Mouse (Mus musculus) hindbrain, embryonic 12.5 days (tissue): ENCODE data around the gene Tatdn2. TPM values are rescaled to one million over a fixed set of nuclear protein-coding genes. Genes with fewer than 3 reads are reported as not detected.

Experiments
- ATAC-seq: fragments of 200-750 bp; cut with Nextera tagmentation; 2 replicates; pipeline ENCODE4 v1.8.0; 2017; ENCODE audit warnings: moderate TSS enrichment; ENCODE audit not compliant: low FRiP score
- H3K27ac ChIP-seq: fragments of 300-500 bp; sonication (generic); 2 replicates; pipeline ENCODE4 v1.5.1; 2016; ENCODE audit warnings: mild to moderate bottlenecking
- H3K27me3 ChIP-seq: fragments of 300-500 bp; sonication (generic); 2 replicates; pipeline ENCODE4 v1.6.1; 2016; ENCODE audit warnings: mild to moderate bottlenecking
- H3K36me3 ChIP-seq: fragments of 300-500 bp; sonication (generic); 2 replicates; pipeline ENCODE4 v1.6.1; 2016; ENCODE audit warnings: mild to moderate bottlenecking
- H3K4me1 ChIP-seq: fragments of 300-500 bp; sonication (generic); 2 replicates; pipeline ENCODE4 v1.6.1; 2016
- H3K4me2 ChIP-seq: fragments of 300-500 bp; sonication (generic); replicated peaks from 2 replicates; pipeline ENCODE4 v1.6.1; 2016; ENCODE audit warnings: mild to moderate bottlenecking
- H3K4me3 ChIP-seq: fragments of 300-500 bp; sonication (generic); 2 replicates; pipeline ENCODE4 v1.5.1; 2016; ENCODE audit warnings: mild to moderate bottlenecking
- H3K9ac ChIP-seq: fragments of 300-500 bp; sonication (generic); 2 replicates; pipeline ENCODE4 v1.6.1; 2016; ENCODE audit warnings: mild to moderate bottlenecking, moderate library complexity
- H3K9me3 ChIP-seq: fragments of 300-500 bp; sonication (generic); replicated peaks from 2 replicates; pipeline ENCODE4 v1.6.1; 2016; ENCODE audit warnings: mild to moderate bottlenecking
- WGBS: fragments of 180-500 bp; shearing (Covaris S2); methylation state at CpG from one replicate; pipeline ENCODE4 v1.1.7; 2016; 5-methylcytosine and 5-hydroxymethylcytosine counted together
- polyA plus RNA-seq: library from polyadenylated mRNA; unstranded; fragments of >200 nt; fragmentation: Nextera tagmentation; extraction: Ambion mirVana; gene quantifications from 2 replicates; pipeline ENCODE4 v1.2.1, GENCODE M21; 2016

Gene Tatdn2
- polyA plus RNA-seq, 1 experiment from 2014 or later: 0.81 TPM

DNA sequence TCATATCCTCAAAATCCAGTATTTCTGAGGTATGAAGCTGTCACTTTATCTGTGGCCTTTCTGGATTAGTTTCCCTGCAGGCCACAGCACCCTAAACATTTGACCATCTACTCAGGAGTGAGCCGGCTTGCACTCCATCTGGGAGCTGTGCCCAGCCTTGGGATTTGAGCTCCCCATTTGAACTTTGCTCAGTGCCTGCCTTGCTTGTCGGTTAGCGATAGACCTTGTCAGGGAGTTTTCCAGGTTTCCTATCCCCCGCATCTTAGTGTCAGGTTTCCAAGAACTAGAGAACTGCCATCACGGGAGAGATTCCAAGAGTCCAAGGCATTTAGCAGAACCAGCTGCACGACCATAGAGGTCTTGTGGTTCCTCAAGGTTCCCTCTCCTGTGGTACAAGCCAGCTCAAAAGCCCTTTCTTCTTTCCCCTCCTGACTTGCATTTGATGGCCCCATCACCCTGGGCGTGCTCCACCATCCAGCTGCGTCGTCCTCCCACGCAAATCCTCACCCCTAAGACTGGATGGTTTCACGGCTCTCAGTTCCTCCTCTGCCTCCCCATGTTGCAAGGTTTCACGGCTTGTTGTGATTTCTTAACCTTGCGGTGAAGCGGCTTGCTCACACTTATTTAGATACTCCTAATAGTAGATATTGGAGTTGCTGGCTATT is 19.6 kb upstream of the Tatdn2 start:
- no peaks in the 10 kb centered on the region for H3K9me3 ChIP-seq
- WGBS: 74% methylated on average over 14 of the region's 14 CpGs
- H3K27ac ChIP-seq: no peak overlapping the region

DNA sequence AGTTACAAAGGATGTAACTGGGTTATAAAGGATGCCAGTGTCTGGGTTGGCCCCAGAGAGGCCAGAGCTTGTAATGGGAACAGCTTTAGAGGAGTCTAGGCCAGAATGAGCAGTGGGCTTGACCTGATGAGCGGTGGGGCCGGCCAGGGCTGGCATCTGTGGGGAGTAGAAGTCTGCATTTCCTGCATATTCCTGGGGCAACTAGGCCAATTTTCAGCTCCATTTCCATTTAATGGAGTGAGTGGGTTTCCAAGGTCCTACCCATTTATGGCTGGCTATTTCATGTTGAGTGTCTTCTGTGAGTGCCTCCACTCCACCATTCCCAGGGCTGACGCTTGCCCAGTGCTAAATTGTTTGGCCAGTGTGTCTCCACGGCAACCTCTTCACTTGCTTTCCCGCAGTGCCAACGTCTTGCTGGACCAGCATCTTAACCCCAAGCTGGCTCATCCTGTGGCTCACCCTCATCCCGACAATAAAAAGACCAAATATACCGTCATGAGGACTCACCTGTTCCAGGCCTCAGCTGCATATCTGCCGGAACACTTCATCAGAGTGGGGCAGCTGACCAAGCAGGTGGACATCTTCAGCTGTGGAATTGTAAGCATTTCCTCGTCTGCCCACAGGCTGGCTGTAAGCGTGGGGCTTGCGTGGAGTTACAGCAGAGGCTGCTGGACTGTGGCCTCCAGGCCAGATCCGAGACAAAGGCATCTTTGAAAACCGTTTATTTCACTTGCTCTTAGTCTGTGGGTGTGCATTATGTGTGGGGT is 18.4 kb upstream of the Tatdn2 start:
- H3K36me3 ChIP-seq: no peaks in the 10 kb centered on the region
- WGBS: 78% methylated on average over 14 of the region's 14 CpGs
- H3K27me3 ChIP-seq: no peaks in the 10 kb centered on the region
- H3K27ac ChIP-seq: no peak overlapping the region
- no peak overlapping the region for H3K4me3 ChIP-seq
- no peak for ATAC-seq
- no peaks in the 10 kb centered on the region for H3K9me3 ChIP-seq
- H3K4me1 ChIP-seq: no peaks in the 10 kb centered on the region
- H3K9ac ChIP-seq: no peak overlapping the region
- no peak overlapping the region for H3K4me2 ChIP-seq

More for the DNA sequence above, 19.6 kb upstream of the Tatdn2 start:
- Histone ChIP-seq H3K27me3 (no peaks in the 10 kb centered on the region), H3K4me1 (no peaks in the 10 kb centered on the region), H3K4me2 (no peak overlapping the region), H3K9ac (no peak overlapping the region), H3K36me3 (no peaks in the 10 kb centered on the region), H3K4me3 (no peak overlapping the region)
- no peak for ATAC-seq

DNA sequence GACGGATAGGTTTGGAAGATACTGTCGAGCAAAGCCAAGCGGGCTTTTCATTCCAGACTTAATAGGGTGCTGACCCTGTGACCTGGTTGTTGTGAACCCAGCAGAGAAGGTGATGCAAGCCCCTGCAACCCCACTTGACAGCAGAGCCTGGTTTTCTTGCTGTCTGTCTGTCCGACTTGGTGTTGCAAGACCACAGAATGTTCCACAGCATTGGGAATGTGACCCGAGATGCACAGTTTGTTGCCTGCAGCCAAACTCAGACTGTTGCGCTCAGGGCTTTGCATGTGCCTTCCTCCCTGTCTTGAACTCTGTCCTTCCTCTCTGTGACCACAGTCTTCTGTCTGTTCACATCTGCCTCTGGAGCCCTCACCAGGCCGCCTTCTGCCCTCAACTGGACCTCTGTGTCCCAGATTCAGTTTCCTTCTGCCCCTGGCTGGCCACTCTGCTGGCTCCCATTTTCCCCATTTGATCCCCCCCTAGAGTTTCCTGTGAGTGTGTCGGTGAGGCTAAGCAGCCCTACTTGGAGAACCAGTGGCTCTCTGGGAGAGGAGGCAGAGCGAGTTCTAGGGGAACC is 16.8 kb upstream of the Tatdn2 start:
- H3K27ac ChIP-seq: no peak overlapping the region
- H3K36me3 ChIP-seq: no peaks in the 10 kb centered on the region
- no peak overlapping the region for H3K4me3 ChIP-seq
- no peaks in the 10 kb centered on the region for H3K4me1 ChIP-seq
- 80% methylated on average over 9 of the region's 9 CpGs for WGBS
- no peaks in the 10 kb centered on the region; the same call in 1 of the 2 replicates for H3K9me3 ChIP-seq
- H3K9ac ChIP-seq: no peak overlapping the region
- ATAC-seq: no peak
- no peak overlapping the region for H3K4me2 ChIP-seq
- H3K27me3 ChIP-seq: no peaks in the 10 kb centered on the region

DNA sequence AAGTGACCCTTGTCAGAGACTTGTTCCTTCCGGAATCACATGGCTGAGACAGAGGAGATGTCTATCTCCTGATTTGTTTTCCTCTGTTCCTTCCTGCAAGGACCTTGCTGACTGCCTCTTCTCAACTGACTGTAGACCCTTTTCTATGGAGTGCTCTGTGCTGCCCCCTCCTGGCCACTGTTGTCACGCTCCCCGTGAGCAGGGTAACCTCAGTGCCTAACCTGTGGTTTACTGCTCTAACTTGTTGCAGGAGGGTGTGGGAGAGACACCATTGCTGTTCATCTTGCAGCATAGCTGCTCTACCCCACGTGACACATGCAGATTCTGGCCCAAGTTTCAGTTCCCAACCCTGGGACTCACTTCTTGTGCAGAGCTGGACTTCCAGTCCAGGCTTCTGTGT is 15.6 kb upstream of the Tatdn2 start:
- Histone ChIP-seq H3K4me2 (no peak overlapping the region), H3K4me3 (no peak overlapping the region), H3K9ac (no peak overlapping the region), H3K27me3 (no peaks in the 10 kb centered on the region), H3K4me1 (no peaks in the 10 kb centered on the region), H3K36me3 (no peaks in the 10 kb centered on the region), H3K9me3 (no peaks in the 10 kb centered on the region; the same call in 1 of the 2 replicates), H3K27ac (no peak overlapping the region)
- ATAC-seq: no peak
- 17% methylated on average over 4 of the region's 4 CpGs for WGBS

DNA sequence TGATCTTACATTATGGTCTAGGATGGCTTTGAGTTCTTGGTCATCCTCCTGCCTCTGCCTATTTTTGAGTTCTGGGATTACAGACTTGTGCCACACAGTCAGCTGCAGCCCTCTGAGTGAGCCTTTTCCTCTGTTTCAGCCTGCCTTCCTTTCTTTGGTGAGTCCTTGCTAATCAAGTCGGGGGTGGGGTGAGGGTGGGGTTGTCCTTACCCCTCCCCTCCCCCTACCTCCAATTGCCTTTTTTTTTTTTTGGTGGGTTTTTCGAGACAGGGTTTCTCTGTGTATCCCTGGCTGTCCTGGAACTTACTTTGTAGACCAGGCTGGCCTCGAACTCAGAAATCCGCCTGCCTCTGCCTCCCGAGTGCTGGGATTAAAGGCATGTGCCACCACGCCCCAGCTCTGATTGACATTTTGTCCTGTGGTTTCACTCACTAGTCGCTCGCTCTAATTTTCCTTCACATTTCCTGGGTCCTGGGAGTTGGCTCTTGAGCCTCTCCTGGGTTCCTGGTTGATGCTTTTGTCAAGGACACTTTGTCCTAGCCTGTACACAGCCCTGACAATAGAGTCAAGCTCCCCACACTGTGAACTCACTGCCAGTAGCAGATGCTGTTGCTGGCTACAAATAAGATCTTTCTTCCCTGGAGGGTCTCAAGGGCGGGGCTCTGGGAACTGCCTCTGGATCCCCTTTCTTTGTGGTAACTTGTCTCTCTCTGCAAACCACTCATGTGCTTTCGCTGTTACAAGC is 13.6 kb upstream of the Tatdn2 start:
- Histone ChIP-seq H3K36me3 (no peaks in the 10 kb centered on the region), H3K4me3 (no peak overlapping the region), H3K9me3 (no peaks in the 10 kb centered on the region; the same call in 1 of the 2 replicates), H3K9ac (no peak overlapping the region), H3K27ac (no peak overlapping the region), H3K4me1 (no peaks in the 10 kb centered on the region), H3K27me3 (no peaks in the 10 kb centered on the region), H3K4me2 (no peak overlapping the region)
- WGBS: 90% methylated on average over 10 of the region's 10 CpGs
- ATAC-seq: no peak

DNA sequence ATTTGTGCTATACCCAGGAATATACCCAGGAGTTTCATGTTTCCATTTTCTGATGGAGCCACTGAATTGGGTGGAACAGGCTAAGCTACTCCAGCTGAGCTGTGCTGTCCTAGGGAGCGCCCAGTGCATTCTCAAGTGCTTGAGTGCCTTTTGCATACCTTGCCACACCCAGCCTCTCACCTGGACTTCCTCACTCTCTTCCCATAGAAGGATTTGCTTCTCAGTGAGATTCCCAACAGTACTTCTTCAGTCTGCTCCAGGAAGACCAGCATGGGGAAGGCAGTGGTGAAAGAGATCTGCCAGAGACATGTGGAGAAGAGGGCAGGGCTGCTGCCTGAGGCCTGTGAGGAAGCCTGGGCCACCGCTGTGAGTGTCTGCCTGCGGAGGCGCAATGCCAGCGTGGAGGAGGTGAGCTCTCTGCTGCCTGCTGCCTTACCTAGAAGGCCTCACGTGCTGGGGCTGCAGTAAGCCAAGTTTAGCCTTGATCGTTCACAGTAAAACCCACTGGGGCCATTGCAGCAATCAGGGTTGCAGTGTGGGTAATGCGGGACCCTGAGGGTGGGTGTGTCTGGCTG is 10.2 kb upstream of the Tatdn2 start:
- no peak overlapping the region for H3K27ac ChIP-seq
- no peak overlapping the region for H3K9ac ChIP-seq
- 46% methylated on average over 8 of the region's 8 CpGs for WGBS
- no peak for ATAC-seq
- H3K4me2 ChIP-seq: no peak overlapping the region
- peaks cover 14% of the 10 kb centered on the region for H3K4me1 ChIP-seq
- no peaks in the 10 kb centered on the region for H3K36me3 ChIP-seq
- H3K4me3 ChIP-seq: no peak overlapping the region
- H3K27me3 ChIP-seq: no peaks in the 10 kb centered on the region
- no peaks in the 10 kb centered on the region; the same call in 1 of the 2 replicates for H3K9me3 ChIP-seq

DNA sequence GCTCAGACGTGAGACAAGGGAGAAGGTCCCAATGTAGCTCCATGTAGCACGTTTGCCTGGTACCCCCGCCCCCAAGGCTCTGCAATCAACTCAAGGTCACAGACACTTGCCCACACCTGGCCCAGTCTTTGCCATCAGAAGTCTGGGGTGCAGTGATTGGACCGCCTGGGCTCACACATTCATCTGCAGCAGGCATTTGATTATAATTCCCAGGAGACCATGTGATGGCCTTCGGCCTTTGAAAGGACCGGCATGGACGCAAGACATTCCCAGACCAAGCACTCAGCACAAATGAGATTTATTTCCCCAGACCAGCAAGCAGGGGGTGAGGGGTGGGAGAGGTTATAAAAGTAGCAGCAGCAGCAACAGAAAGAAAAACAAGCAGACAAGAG is 6.8 kb upstream of the Tatdn2 start:
- H3K4me2 ChIP-seq: peak overlapping the region; percentile 36; the same call in 1 of the 2 replicates
- no peaks in the 10 kb centered on the region for H3K27me3 ChIP-seq
- peaks cover 14% of the 10 kb centered on the region for H3K4me1 ChIP-seq
- peak overlapping the region; percentile 66 for H3K27ac ChIP-seq
- H3K9me3 ChIP-seq: no peaks in the 10 kb centered on the region
- peak; percentile 13; the same call in 1 of the 2 replicates for ATAC-seq
- 25% methylated on average over 7 of the region's 7 CpGs for WGBS
- no peaks in the 10 kb centered on the region for H3K36me3 ChIP-seq
- H3K9ac ChIP-seq: no peak overlapping the region
- no peak overlapping the region for H3K4me3 ChIP-seq

DNA sequence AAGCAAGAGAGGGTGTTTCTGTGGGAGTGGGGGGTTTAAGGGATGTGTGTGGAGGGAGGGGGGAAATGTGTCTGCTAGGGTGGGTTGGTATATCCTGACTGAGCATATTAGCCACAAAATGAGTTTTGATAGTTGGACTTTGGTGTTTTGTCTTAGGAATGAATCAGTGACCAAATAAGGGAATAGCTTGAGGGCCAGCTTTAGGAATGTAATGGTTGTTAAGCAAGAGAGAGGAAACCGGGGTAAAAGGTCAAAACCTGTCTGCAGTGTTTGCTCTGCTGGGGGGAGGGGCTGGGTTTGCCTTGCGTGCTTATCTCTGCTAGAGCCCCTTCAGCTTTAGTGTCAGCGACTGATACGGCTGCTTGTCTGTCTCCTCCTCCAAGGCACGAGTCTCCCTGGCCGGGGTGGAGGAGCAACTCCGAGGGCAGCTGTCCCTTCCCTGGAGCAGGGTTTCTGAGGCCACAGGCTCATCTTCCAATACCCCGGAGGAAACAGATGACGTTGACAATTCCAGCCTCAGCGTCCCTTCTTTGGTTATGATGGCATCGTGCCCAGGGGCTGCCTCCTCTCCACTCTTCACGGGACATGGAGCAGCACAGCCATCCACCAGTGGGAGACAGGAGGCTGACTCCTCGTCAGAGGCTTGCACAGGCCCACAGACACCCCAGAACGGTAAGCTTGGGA is 6.3 kb upstream of the Tatdn2 start:
- ATAC-seq: peak; percentile 50; the same call in 1 of the 2 replicates
- Histone ChIP-seq H3K27ac (peak overlapping the region; percentile 75), H3K4me3 (no peak overlapping the region), H3K9ac (peak overlapping the region; percentile 33), H3K27me3 (no peaks in the 10 kb centered on the region), H3K9me3 (no peaks in the 10 kb centered on the region), H3K4me1 (peaks cover 14% of the 10 kb centered on the region), H3K4me2 (peak overlapping the region; percentile 36), H3K36me3 (no peaks in the 10 kb centered on the region)
- WGBS: 8% methylated on average over 14 of the region's 14 CpGs

DNA sequence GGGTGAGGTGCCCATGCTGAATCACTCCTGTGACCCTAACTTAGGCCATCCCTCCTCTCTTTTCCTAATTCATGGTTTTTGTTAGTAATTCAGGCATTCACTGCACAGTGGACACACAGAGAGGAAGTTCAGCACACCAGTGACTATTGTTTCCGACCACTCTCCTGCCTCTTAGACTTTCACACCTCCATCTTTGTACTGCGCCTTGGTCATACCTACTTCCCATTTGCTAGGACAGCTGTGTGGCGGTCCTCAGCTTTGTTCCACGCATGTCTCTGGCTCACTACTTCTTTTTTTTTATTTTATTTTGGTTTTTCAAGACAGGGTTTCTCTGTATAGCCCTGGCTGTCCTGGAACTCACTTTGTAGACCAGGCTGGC is 5.8 kb upstream of the Tatdn2 start:
- H3K4me1 ChIP-seq: peaks cover 14% of the 10 kb centered on the region
- H3K4me2 ChIP-seq: peak overlapping the region; percentile 36
- no peak overlapping the region for H3K4me3 ChIP-seq
- no peaks in the 10 kb centered on the region for H3K27me3 ChIP-seq
- no peak for ATAC-seq
- peak overlapping the region; percentile 75 for H3K27ac ChIP-seq
- H3K36me3 ChIP-seq: no peaks in the 10 kb centered on the region
- no peaks in the 10 kb centered on the region for H3K9me3 ChIP-seq
- H3K9ac ChIP-seq: peak overlapping the region; percentile 33; the same call in 1 of the 2 replicates
- WGBS: 83% methylated on average over 4 of the region's 4 CpGs

DNA sequence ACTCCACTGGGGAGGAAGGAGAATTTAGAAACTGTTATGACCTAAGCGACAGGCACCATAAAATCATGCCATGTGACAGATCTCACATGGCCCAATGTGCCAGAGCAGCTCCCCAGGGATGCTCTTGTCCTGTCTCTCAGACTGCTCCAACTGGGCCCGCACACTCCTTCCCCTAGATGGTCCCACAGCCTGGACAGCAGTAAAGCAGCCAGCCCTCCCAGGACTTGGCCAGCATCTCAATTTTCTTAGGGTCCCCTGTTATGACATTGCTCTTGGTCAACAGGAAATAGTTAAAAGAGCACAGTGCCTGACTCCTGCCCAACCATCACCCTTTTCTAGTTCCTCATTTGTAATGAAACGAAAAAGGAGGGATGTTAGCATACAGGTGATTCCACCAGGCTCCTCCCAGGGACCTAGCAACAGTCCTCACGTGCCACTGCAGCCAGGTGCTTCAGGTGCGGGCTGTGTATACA is 4.2 kb upstream of the Tatdn2 start:
- Histone ChIP-seq H3K4me1 (peaks cover 16% of the 10 kb centered on the region), H3K9me3 (no peaks in the 10 kb centered on the region), H3K9ac (no peak overlapping the region), H3K36me3 (no peaks in the 10 kb centered on the region), H3K4me2 (no peak overlapping the region), H3K27ac (no peak overlapping the region), H3K4me3 (no peak overlapping the region), H3K27me3 (no peaks in the 10 kb centered on the region)
- WGBS: 84% methylated on average over 5 of the region's 5 CpGs
- no peak for ATAC-seq

DNA sequence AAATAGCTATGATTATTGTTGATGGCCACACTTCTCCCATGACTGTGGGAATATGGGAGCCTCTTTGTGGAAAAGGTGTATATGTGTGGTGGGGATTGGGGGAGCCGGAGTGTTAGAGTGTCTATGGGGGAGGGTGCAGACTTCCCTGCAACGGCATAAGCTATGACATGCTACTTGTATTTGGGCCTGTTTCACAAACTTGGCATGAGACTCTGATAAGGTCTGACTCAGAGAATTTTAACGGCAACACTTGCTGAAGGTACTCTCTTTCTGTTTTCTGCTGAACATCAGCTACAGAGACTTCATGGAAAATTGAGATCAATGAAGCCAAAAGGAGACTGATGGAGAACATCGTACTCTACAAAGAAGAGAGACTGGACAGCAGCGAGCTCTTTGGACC is 3.5 kb upstream of the Tatdn2 start:
- Histone ChIP-seq H3K9ac (no peak overlapping the region), H3K4me2 (no peak overlapping the region), H3K36me3 (no peaks in the 10 kb centered on the region), H3K9me3 (no peaks in the 10 kb centered on the region), H3K4me3 (no peak overlapping the region), H3K27me3 (no peaks in the 10 kb centered on the region), H3K27ac (no peak overlapping the region), H3K4me1 (peaks cover 23% of the 10 kb centered on the region)
- no peak for ATAC-seq
- 93% methylated on average over 5 of the region's 5 CpGs for WGBS
